Mouse (Mus musculus) adipose tissue, adult 10 weeks (tissue): Measurements from ENCODE around the gene Chchd4. TPM values are rescaled to one million over a fixed set of nuclear protein-coding genes. Genes with fewer than 3 reads are reported as not detected.

Experiments
- polyA plus RNA-seq: library from polyadenylated mRNA; stranded (reverse); fragments of 350-450 nt; fragmentation: Illumina TruSeq; extraction: RNeasy Lipid Tissue Mini Kit (QIAGEN cat#74804); gene quantifications from one replicate; pipeline ENCODE4 v1.2.3, GENCODE M21; 2014; ENCODE audit warnings: low read depth, low replicate concordance

Chchd4 gene
- polyA plus RNA-seq, result 8.0 TPM

GRCm38 (mm10) chr6:91472868-91473804 is at the start of gene Chchd4, which contains the start of gene Tmem43:
Gene Chchd4, minus strand, starts transcription at chr6:91473546.
Gene Tmem43, plus strand, starts transcription at chr6:91473703.

GRCm38 (mm10) chr6:91515545-91516449 is 42.5 kb upstream of the Chchd4 start, which contains the start of the genes Xpc and Lsm3:
Gene Xpc, minus strand, starts transcription at chr6:91515888.
Gene Lsm3, plus strand, starts transcription at chr6:91515928.

Other genes with a start within 250 kb of the Chchd4 start
- gene Wnt7a, start 62.2 kb downstream of the Chchd4 start, polyA plus RNA-seq, result not detected
- 107 TPM for gene Tmem43, start 157 bp upstream of the Chchd4 start, polyA plus RNA-seq
- gene Xpc, start 42.3 kb upstream of the Chchd4 start, polyA plus RNA-seq, result 20.9 TPM
- gene Lsm3, start 42.4 kb upstream of the Chchd4 start, polyA plus RNA-seq, result 63.5 TPM
- 30.2 TPM for gene Slc6a6, start 210.5 kb upstream of the Chchd4 start, polyA plus RNA-seq